Mouse (Mus musculus): ENCODE results near the gene Slco1a5.
"Not testable (repeated sequence)": the region's sequence is repeated elsewhere in the genome, so short reads cannot be mapped to it uniquely, and the experiment has no call there.

The Slco1a5 gene

DNA sequence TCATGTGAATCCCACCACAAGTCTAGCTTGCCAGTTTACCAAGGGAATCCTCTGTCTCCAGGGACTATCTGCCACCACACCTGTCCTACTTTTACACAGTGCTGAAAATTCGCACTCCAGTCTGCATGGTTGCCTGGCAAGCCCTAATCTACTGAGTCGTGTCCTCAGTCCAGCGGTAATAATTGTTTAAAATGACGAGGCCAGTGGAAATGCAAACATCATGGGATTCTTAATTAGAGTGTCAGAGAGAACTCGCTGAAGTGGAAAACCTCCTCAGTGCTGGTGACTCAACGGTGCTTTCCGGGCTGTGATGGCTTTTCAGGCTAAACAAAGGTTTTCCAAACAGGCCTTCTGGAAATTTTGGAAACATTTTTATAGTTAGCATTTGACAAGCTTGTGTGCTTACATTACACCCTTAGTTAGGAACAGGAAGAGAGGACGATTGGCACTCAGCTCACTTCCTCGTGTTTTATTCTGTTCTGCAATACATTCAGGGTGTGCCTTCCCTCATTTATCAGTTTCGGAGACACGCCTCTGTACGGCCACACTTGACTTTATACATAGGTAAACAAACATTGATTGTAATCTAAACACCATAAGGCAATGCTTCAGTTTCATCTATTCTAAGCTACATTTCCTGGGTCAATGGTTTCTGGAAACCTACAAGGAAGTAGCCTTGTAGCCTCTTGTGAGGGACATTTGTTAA lies 33.2 kb downstream of the Slco1a5 start:
- no peak for DNase-seq

DNA sequence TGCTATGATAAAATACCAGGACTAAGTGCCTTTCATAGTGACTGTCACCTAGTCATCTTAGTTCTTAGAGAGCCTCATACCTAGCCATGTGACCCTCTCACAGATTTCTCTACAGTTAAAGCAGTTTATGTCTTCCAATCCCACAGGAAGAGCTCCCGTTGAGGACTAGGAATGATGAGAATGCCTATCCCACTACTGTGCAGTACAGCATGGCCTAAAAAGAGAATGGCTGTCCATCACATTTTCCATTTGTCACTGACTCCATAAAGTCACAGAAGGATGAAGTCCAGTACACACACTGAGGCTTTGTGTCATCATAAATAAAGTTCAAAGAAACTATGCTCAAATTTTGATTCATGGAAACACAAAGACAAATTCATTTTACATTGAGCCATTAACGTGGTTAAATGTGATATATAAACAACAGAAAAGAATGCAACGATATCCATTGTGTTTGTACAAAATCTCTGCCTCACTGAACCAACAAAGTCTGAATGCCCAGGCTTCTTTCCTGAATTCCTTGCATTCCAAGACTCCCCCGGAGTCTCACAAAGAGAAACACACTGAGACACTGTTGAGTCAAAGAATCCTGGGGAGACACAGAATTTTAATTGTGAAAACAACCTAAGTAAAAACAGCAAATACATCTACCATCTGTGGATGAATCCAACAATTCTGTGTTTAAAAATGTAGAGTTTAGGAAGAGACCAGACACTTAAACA lies 46.9 kb downstream of the Slco1a5 start:
- DNase-seq: no peak

DNA sequence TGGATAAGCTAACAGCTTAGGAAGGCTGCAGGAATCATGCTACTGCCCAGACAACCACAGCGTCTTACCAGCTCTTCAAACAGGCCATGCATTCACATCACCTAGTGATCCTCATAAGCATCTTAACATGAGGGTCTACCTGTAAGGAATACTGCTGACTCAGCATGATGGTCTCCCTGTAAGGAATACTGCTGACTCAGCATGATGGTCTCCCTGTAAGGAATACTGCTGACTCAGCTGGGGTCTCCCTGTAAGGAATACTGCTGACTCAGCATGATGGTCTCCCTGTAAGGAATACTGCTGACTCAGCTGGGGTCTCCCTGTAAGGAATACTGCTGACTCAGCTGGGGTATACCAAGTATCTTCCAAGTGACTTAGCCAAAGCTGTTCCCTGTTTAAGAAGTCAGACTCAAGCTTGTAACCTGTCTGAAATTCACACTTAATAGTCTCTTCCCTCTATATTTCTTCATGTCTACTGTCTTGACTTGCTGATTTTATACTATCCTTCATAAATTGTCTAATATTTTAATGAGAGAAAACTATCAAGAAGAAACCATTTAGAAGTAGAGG lies 72.0 kb downstream of the Slco1a5 start:
- not testable (repeated sequence) for DNase-seq

- no peak for DNase-seq
Observed at GRCm38 (mm10) chr6:142245065-142245464, 77.7 kb downstream of the Slco1a5 start.

DNA sequence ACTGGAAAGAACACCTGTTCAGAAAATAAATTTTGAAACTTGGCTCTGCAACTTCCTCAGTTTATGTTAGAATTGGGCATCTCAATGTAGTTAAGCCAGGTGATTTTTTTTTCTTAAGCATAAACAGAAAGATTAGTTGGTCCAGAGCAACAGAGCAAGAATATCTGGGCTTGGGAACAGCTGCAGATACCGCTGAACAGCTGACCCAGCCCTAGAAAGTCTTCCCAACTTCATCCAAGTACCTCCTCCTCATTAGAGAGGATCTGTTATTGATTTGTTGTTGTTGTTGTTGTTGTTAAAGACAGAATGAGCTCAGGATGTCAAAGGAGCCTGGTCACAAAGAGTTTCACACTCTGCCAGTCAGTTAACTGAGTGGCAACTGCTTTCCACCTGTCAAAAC lies 83.3 kb downstream of the Slco1a5 start:
- no peak for DNase-seq

DNA sequence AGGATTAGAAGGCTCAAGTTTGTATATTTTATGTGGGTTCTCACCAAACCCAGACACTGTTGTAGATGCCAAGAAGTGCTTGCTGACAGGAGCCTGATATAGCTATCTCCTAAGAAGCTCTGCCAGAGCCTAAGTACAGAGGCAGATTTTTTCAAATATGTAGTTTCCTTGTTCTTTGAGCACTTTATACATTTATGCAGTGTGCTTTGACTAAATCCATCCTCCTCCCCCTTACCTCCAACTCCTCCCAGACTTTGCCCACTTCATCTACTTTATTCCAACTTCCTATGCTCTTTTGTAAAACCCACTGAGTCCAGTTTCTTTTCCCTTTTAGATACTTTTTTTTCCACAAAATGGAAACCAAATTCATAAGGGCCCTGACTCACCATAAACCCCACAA lies 102.6 kb downstream of the Slco1a5 start:
- DNase-seq: no peak

- DNase-seq: no peak
Observed at GRCm38 (mm10) chr6:142211821-142212220, 111.0 kb downstream of the Slco1a5 start.

DNA sequence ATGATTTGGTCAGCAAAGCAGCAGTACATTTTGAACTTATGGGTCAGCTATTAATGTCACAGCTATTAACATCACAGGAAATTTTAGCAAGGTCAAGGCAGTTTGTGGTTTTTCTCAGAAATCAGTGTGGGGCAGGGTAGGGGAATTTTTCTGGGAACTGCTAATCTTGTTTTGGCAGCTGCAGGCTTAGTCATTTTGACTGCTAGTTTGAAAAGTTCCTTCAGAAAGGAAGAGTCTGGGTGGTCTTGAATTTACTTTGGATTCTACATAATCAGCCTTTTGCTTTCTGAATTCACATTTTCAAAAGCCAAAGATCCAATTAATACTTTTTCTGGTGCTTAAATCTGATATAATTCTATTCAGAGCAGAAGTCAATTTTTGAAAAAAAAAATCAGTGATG lies 113.0 kb downstream of the Slco1a5 start:
- no peak for DNase-seq

GRCm38 (mm10) chr6:142208421-142208820 lies 114.4 kb downstream of the Slco1a5 start, which contains the start of gene Slco1a6:
TSS of gene Slco1a6 (minus strand) at chr6:142208521.
- no peak for DNase-seq

DNA sequence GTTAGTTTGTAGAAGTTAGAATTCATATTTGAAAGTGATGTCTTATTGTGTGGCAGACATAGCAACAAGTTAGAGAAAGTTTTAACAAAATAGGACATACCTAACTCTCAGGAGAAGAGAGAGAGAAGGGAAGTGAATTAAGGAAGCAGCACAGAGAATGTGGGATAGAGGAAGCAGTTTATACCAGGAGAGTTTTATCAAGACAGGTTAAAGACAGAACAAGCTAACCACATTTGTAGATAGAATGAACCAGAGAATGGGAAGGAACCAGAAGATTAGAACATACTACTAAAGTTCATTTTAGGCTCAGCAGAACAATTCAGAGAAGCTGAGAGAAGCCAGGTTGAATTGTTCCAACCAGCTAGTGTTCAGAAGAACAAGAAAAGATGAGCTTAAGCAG lies 122.3 kb downstream of the Slco1a5 start:
- DNase-seq: no peak

- no peak for DNase-seq
Observed at GRCm38 (mm10) chr6:142194245-142194644, 128.5 kb downstream of the Slco1a5 start.

DNA sequence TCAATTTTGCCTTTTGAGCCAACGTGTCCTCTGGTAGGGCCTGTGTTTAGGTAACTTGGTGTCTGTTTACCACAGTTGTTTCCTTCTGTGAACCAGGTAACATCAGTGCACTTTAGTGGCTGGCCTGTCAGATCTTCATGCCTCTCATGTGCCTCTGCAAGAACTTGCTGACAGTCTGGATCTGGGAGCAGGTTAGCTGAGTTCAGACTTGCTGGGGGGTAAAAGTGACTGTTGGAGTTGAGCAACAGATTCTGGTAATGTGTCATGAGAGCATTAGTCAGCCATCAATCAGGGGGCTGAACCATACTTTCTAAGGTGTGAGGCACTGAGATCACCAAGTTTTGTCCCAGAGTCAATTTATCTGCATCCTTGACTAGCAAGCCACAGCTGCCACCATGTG lies 130.8 kb downstream of the Slco1a5 start:
- DNase-seq: no peak

GRCm38 (mm10) chr6:142187426-142187825 lies 135.4 kb downstream of the Slco1a5 start:
- no peak for DNase-seq

GRCm38 (mm10) chr6:142185868-142186415 lies 136.8 kb downstream of the Slco1a5 start:
- DNase-seq: no peak
